In genomic region chr5:88886668-88887555, GRCm38 (mm10) we compare ENCODE assay signal across 7 mouse cellular contexts. TPM values are rescaled to one million over a fixed set of nuclear protein-coding genes. Genes with fewer than 3 reads are reported as not detected.
DNase-seq lines count a peak whose midpoint lies in the region; ATAC-seq lines count a peak whose summit lies in the region.

Slc4a4 (plus strand) TSS chr5:88886818.

- peak within 1 kb of the TSS; percentile 56; the same call in 1 of the 2 replicates for H3K27ac ChIP-seq in hindbrain, embryonic 16.5 days (ENCODE audit: low read depth, low read length)
- peak within 1 kb of the TSS; percentile 91 for H3K27ac ChIP-seq in limb, embryonic 10.5 days
- no peak within 1 kb of the TSS; the same call in 1 of the 2 replicates for H3K27ac ChIP-seq in midbrain, embryonic 11.5 days (ENCODE audit: low read depth, low read length)
- no peak within 1 kb of the TSS for H3K27ac ChIP-seq in stomach, embryonic 16.5 days (ENCODE audit: low read length)

- peak within 1 kb of the TSS; percentile 93 for H3K4me3 ChIP-seq in hindbrain, embryonic 16.5 days (ENCODE audit: low read length)
- peak within 1 kb of the TSS; percentile 83 for H3K4me3 ChIP-seq in limb, embryonic 10.5 days
- H3K4me3 ChIP-seq in midbrain, embryonic 11.5 days (ENCODE audit: low read depth, low read length): peak within 1 kb of the TSS; percentile 81
- peak within 1 kb of the TSS; percentile 80 for H3K4me3 ChIP-seq in stomach, embryonic 16.5 days (replicated peaks; ENCODE audit: low read length)

- H3K36me3 ChIP-seq in hindbrain, embryonic 16.5 days (ENCODE audit: control insufficient read depth, insufficient read depth, low read length): no peaks in the 10 kb centered on the region
- H3K36me3 ChIP-seq in limb, embryonic 10.5 days: no peaks in the 10 kb centered on the region
- H3K36me3 ChIP-seq in midbrain, embryonic 11.5 days (ENCODE audit: control insufficient read depth, insufficient read depth, low read length): no peaks in the 10 kb centered on the region
- no peaks in the 10 kb centered on the region for H3K36me3 ChIP-seq in stomach, embryonic 16.5 days (ENCODE audit: control insufficient read depth, insufficient read depth, low read length)

- ATAC-seq in hindbrain, embryonic 16.5 days: peak; percentile 91
- peak; percentile 90 for ATAC-seq in midbrain, embryonic 11.5 days (ENCODE audit: low FRiP score)
- peak; percentile 84 for ATAC-seq in stomach, embryonic 16.5 days (ENCODE audit: insufficient read depth, low FRiP score)

- H3K9me3 ChIP-seq in hindbrain, embryonic 16.5 days (ENCODE audit: control insufficient read depth, low read length): no peaks in the 10 kb centered on the region
- no peaks in the 10 kb centered on the region for H3K9me3 ChIP-seq in limb, embryonic 10.5 days (replicated peaks)
- H3K9me3 ChIP-seq in midbrain, embryonic 11.5 days (ENCODE audit: control insufficient read depth, low read length): no peaks in the 10 kb centered on the region
- H3K9me3 ChIP-seq in stomach, embryonic 16.5 days (replicated peaks; ENCODE audit: control insufficient read depth, low read length): no peaks in the 10 kb centered on the region

- peak within 1 kb of the TSS; percentile 98 for H3K4me2 ChIP-seq in hindbrain, embryonic 16.5 days (ENCODE audit: low read length)
- peak within 1 kb of the TSS; percentile 88 for H3K4me2 ChIP-seq in midbrain, embryonic 11.5 days
- H3K4me2 ChIP-seq in stomach, embryonic 16.5 days (ENCODE audit: low read depth, low read length): peak within 1 kb of the TSS; percentile 91

- H3K27me3 ChIP-seq in hindbrain, embryonic 16.5 days (replicated peaks; ENCODE audit: control insufficient read depth, insufficient read depth, low read length): no peaks in the 10 kb centered on the region
- peaks cover 14% of the 10 kb centered on the region for H3K27me3 ChIP-seq in limb, embryonic 10.5 days (ENCODE audit: low read depth, poor library complexity, severe bottlenecking)
- peaks cover 7% of the 10 kb centered on the region; the same call in 1 of the 2 replicates for H3K27me3 ChIP-seq in midbrain, embryonic 11.5 days (ENCODE audit: control insufficient read depth, insufficient read depth, low read length)
- no peaks in the 10 kb centered on the region; the same call in 1 of the 2 replicates for H3K27me3 ChIP-seq in stomach, embryonic 16.5 days (ENCODE audit: control insufficient read depth, insufficient read depth, low read length)

- H3K9ac ChIP-seq in hindbrain, embryonic 16.5 days (ENCODE audit: low read depth, low read length): peak within 1 kb of the TSS; percentile 78
- H3K9ac ChIP-seq in midbrain, embryonic 11.5 days (ENCODE audit: low read length): peak within 1 kb of the TSS; percentile 78
- H3K9ac ChIP-seq in stomach, embryonic 16.5 days (ENCODE audit: low read length): peak within 1 kb of the TSS; percentile 87

- WGBS in hindbrain, embryonic 16.5 days: under 1% methylated on average over 63 of the region's 119 CpGs
- WGBS in limb, embryonic 10.5 days: 2% methylated on average over 112 of the region's 119 CpGs
- WGBS in midbrain, embryonic 11.5 days: under 1% methylated on average over 71 of the region's 119 CpGs
- under 1% methylated on average over 84 of the region's 119 CpGs for WGBS in stomach, embryonic 16.5 days

- peaks cover 11% of the 10 kb centered on the region for H3K4me1 ChIP-seq in hindbrain, embryonic 16.5 days (ENCODE audit: control insufficient read depth, insufficient read depth, low read depth, low read length)
- H3K4me1 ChIP-seq in limb, embryonic 10.5 days: peaks cover 23% of the 10 kb centered on the region
- H3K4me1 ChIP-seq in midbrain, embryonic 11.5 days (ENCODE audit: control insufficient read depth, insufficient read depth, low read length): peaks cover 8% of the 10 kb centered on the region
- peaks cover 11% of the 10 kb centered on the region for H3K4me1 ChIP-seq in stomach, embryonic 16.5 days (ENCODE audit: control insufficient read depth, insufficient read depth, low read length)

- DNase-seq in adrenal gland, adult 8-10 months: peak; percentile 9
- peak; percentile 55 for DNase-seq in cerebellum, adult 9-10 months
- peak in 1 of 2 experiments; percentile 14 for DNase-seq in gastrocnemius, adult 8-10 months (ENCODE audit: low spot score in 2 of 2)
- DNase-seq in limb, embryonic 10.5 days (ENCODE audit: low spot score): peak; percentile 77
- DNase-seq in midbrain, embryonic 11.5 days (ENCODE audit: low spot score, missing footprints): peak; percentile 96

RNA-seq across cellular contexts. Expression of gene Slc4a4, which starts in this region (rescaled TPM):
- 10 to 100 TPM in 2 of 4 experiments, 1 to 10 TPM in 2; 4.2 to 26.9 (median 17.4) TPM for total RNA-seq in adrenal gland, adult 8-10 months (2022)
- total RNA-seq in gastrocnemius, adult 8-10 months (2022): 10 to 100 TPM; 20.2 to 38.8 (median 23.6) TPM
- 9.1 and 9.5 TPM in 2 replicates for polyA plus RNA-seq in hindbrain, embryonic 16.5 days (2015; fragmentation: Nextera tagmentation; extraction: Ambion mirVana)
- 2.2 and 2.5 TPM in 2 replicates for polyA plus RNA-seq in limb, embryonic 10.5 days (2016; fragmentation: Nextera tagmentation; extraction: Ambion mirVana)
- 1.6 and 2.2 TPM in 2 replicates for polyA plus RNA-seq in midbrain, embryonic 11.5 days (2014; fragmentation: Nextera tagmentation; extraction: Ambion mirVana)
- 1.8 and 2.6 TPM in 2 replicates for polyA plus RNA-seq in stomach, embryonic 16.5 days (2015; fragmentation: Nextera tagmentation; extraction: Ambion mirVana)

Comparison
In these comparisons a context has a peak if more than half of its experiments do, and no peak if none do; other contexts are left out.
1. H3K27ac ChIP-seq: peak in hindbrain, embryonic 16.5 days (single experiment) and limb, embryonic 10.5 days (single experiment); none in midbrain, embryonic 11.5 days (single experiment) and stomach, embryonic 16.5 days (single experiment).
2. Peak in every context shown above with its lines, with median percentiles within 50 percentile points of each other: ATAC-seq, H3K4me2 ChIP-seq, H3K4me3 ChIP-seq and H3K9ac ChIP-seq.